Mouse (Mus musculus): ENCODE measurements around the gene Cpne5. TPM values are rescaled to one million over a fixed set of nuclear protein-coding genes. Genes with fewer than 3 reads are reported as not detected.
A peak's percentile ranks its signal among the peaks of the same experiment; 100 is the strongest.

Cpne5 gene
- polyA plus RNA-seq, 1 experiment from 2014 or later = 9.4 TPM

GRCm38 (mm10) chr17:29147773-29148172, 90.2 kb downstream of the Cpne5 start:
- H3K4me2 ChIP-seq = no peak overlapping the region
- H3K27ac ChIP-seq = no peak overlapping the region
- H3K27me3 ChIP-seq = no peaks in the 10 kb centered on the region
- H3K9ac ChIP-seq = no peak overlapping the region
- H3K9me3 ChIP-seq (replicated peaks) = 0 out of 2 replicates have a peak, but pooled peaks cover 4% of the 10 kb centered on the region
- H3K36me3 ChIP-seq = no peaks in the 10 kb centered on the region
- no peak overlapping the region for H3K4me3 ChIP-seq (replicated peaks)
- 83% methylated on average over 6 of the region's 6 CpGs for WGBS
- H3K4me1 ChIP-seq = peaks cover 8% of the 10 kb centered on the region; the same call in 1 of the 2 replicates
- ATAC-seq (replicated peaks; ENCODE audit: low FRiP score) = no peak

- WGBS = 77% methylated on average over 14 of the region's 14 CpGs
- Histone ChIP-seq H3K27ac (no peak overlapping the region), H3K4me1 (peaks cover 8% of the 10 kb centered on the region; the same call in 1 of the 2 replicates), H3K27me3 (no peaks in the 10 kb centered on the region), H3K9me3 (replicated peaks) (0 out of 2 replicates have a peak, but pooled peaks cover 4% of the 10 kb centered on the region), H3K36me3 (no peaks in the 10 kb centered on the region), H3K4me2 (no peak overlapping the region), H3K4me3 (replicated peaks) (no peak overlapping the region), H3K9ac (no peak overlapping the region)
- ATAC-seq (replicated peaks; ENCODE audit: low FRiP score) = no peak
These were observed 90.7 kb downstream of the Cpne5 start for GRCm38 (mm10) chr17:29147273-29147672.

- no peak overlapping the region for H3K27ac ChIP-seq
- no peak for ATAC-seq (replicated peaks; ENCODE audit: low FRiP score)
- no peak overlapping the region for H3K4me2 ChIP-seq
These were observed 92.9 kb downstream of the Cpne5 start for GRCm38 (mm10) chr17:29145101-29145500.

GRCm38 (mm10) chr17:29143266-29143665, 94.7 kb downstream of the Cpne5 start:
- no peaks in the 10 kb centered on the region for H3K36me3 ChIP-seq
- H3K27me3 ChIP-seq = no peaks in the 10 kb centered on the region
- no peak overlapping the region for H3K4me3 ChIP-seq (replicated peaks)
- H3K9me3 ChIP-seq (replicated peaks) = 0 out of 2 replicates have a peak, but pooled peaks cover 4% of the 10 kb centered on the region
- no peak overlapping the region for H3K9ac ChIP-seq
- no peak overlapping the region for H3K27ac ChIP-seq
- ATAC-seq (replicated peaks; ENCODE audit: low FRiP score) = no peak
- WGBS = 64% methylated on average over 8 of the region's 8 CpGs
- peaks cover 6% of the 10 kb centered on the region; the same call in 1 of the 2 replicates for H3K4me1 ChIP-seq
- no peak overlapping the region for H3K4me2 ChIP-seq

More at GRCm38 (mm10) chr17:29145101-29145500, 92.9 kb downstream of the Cpne5 start:
- Histone ChIP-seq H3K9me3 (replicated peaks) (0 out of 2 replicates have a peak, but pooled peaks cover 4% of the 10 kb centered on the region), H3K4me3 (replicated peaks) (no peak overlapping the region), H3K27me3 (no peaks in the 10 kb centered on the region), H3K9ac (no peak overlapping the region), H3K4me1 (peaks cover 8% of the 10 kb centered on the region; the same call in 1 of the 2 replicates), H3K36me3 (no peaks in the 10 kb centered on the region)
- 88% methylated on average over 12 of the region's 12 CpGs for WGBS

- Histone ChIP-seq H3K4me2 (no peak overlapping the region), H3K27ac (no peak overlapping the region), H3K4me1 (no peaks in the 10 kb centered on the region), H3K4me3 (replicated peaks) (no peak overlapping the region), H3K27me3 (no peaks in the 10 kb centered on the region), H3K36me3 (no peaks in the 10 kb centered on the region), H3K9ac (no peak overlapping the region), H3K9me3 (replicated peaks) (0 out of 2 replicates have a peak, but pooled peaks cover 4% of the 10 kb centered on the region)
- WGBS = 86% methylated on average over 3 of the region's 3 CpGs
- ATAC-seq (replicated peaks; ENCODE audit: low FRiP score) = no peak
These were observed 96.4 kb downstream of the Cpne5 start for GRCm38 (mm10) chr17:29141577-29141976.

GRCm38 (mm10) chr17:29137906-29138305, 100.1 kb downstream of the Cpne5 start:
- Histone ChIP-seq H3K4me1 (peaks cover 5% of the 10 kb centered on the region; the same call in 1 of the 2 replicates), H3K36me3 (no peaks in the 10 kb centered on the region), H3K4me2 (no peak overlapping the region), H3K9ac (no peak overlapping the region), H3K27ac (no peak overlapping the region), H3K4me3 (replicated peaks) (no peak overlapping the region), H3K27me3 (no peaks in the 10 kb centered on the region), H3K9me3 (replicated peaks) (no peaks in the 10 kb centered on the region)
- no peak for ATAC-seq (replicated peaks; ENCODE audit: low FRiP score)
- WGBS = 85% methylated on average over 7 of the region's 7 CpGs

GRCm38 (mm10) chr17:29136236-29136635, 101.7 kb downstream of the Cpne5 start:
- peaks cover 5% of the 10 kb centered on the region; the same call in 1 of the 2 replicates for H3K4me1 ChIP-seq
- no peak overlapping the region for H3K4me3 ChIP-seq (replicated peaks)
- H3K27me3 ChIP-seq = no peaks in the 10 kb centered on the region
- H3K4me2 ChIP-seq = no peak overlapping the region
- no peak overlapping the region for H3K27ac ChIP-seq
- no peak for ATAC-seq (replicated peaks; ENCODE audit: low FRiP score)
- H3K9me3 ChIP-seq (replicated peaks) = no peaks in the 10 kb centered on the region
- H3K36me3 ChIP-seq = no peaks in the 10 kb centered on the region
- 55% methylated on average over 6 of the region's 6 CpGs for WGBS
- no peak overlapping the region for H3K9ac ChIP-seq

- Histone ChIP-seq H3K4me1 (peaks cover 5% of the 10 kb centered on the region; the same call in 1 of the 2 replicates), H3K9me3 (replicated peaks) (no peaks in the 10 kb centered on the region), H3K4me2 (no peak overlapping the region), H3K9ac (no peak overlapping the region), H3K27me3 (no peaks in the 10 kb centered on the region), H3K4me3 (replicated peaks) (no peak overlapping the region), H3K27ac (no peak overlapping the region), H3K36me3 (no peaks in the 10 kb centered on the region)
- no peak for ATAC-seq (replicated peaks; ENCODE audit: low FRiP score)
- 74% methylated on average over 5 of the region's 5 CpGs for WGBS
These were observed 102.9 kb downstream of the Cpne5 start for GRCm38 (mm10) chr17:29135066-29135465.

- H3K4me3 ChIP-seq (replicated peaks) = no peak overlapping the region
- 54% methylated on average over 5 of the region's 5 CpGs for WGBS
- no peaks in the 10 kb centered on the region for H3K9me3 ChIP-seq (replicated peaks)
- ATAC-seq (replicated peaks; ENCODE audit: low FRiP score) = no peak
- H3K4me2 ChIP-seq = no peak overlapping the region
- no peak overlapping the region for H3K27ac ChIP-seq
- no peaks in the 10 kb centered on the region for H3K27me3 ChIP-seq
- H3K9ac ChIP-seq = no peak overlapping the region
- peaks cover 4% of the 10 kb centered on the region; the same call in 1 of the 2 replicates for H3K4me1 ChIP-seq
- no peaks in the 10 kb centered on the region for H3K36me3 ChIP-seq
These were observed 108.6 kb downstream of the Cpne5 start for GRCm38 (mm10) chr17:29129341-29129740.

GRCm38 (mm10) chr17:29126561-29126960, 111.4 kb downstream of the Cpne5 start:
- WGBS = 97% methylated on average over 3 of the region's 3 CpGs
- Histone ChIP-seq H3K9me3 (replicated peaks) (no peaks in the 10 kb centered on the region), H3K9ac (no peak overlapping the region), H3K4me2 (no peak overlapping the region), H3K27ac (no peak overlapping the region), H3K36me3 (no peaks in the 10 kb centered on the region), H3K27me3 (no peaks in the 10 kb centered on the region), H3K4me3 (replicated peaks) (no peak overlapping the region), H3K4me1 (peaks cover 17% of the 10 kb centered on the region)
- ATAC-seq (replicated peaks; ENCODE audit: low FRiP score) = no peak

GRCm38 (mm10) chr17:29123578-29124174, 114.3 kb downstream of the Cpne5 start:
- ATAC-seq (replicated peaks; ENCODE audit: low FRiP score) = peak; percentile 91
- H3K4me1 ChIP-seq = peaks cover 17% of the 10 kb centered on the region
- H3K4me3 ChIP-seq (replicated peaks) = no peak overlapping the region
- no peak overlapping the region; the same call in 1 of the 2 replicates for H3K4me2 ChIP-seq
- no peaks in the 10 kb centered on the region for H3K36me3 ChIP-seq
- no peaks in the 10 kb centered on the region for H3K9me3 ChIP-seq (replicated peaks)
- H3K9ac ChIP-seq = no peak overlapping the region
- 43% methylated on average over 6 of the region's 6 CpGs for WGBS
- H3K27ac ChIP-seq = peak overlapping the region; percentile 79
- H3K27me3 ChIP-seq = no peaks in the 10 kb centered on the region

GRCm38 (mm10) chr17:29122817-29123216, 115.2 kb downstream of the Cpne5 start:
- Histone ChIP-seq H3K27ac (peak overlapping the region; percentile 79), H3K4me2 (no peak overlapping the region)

More at GRCm38 (mm10) chr17:29122817-29123216, 115.2 kb downstream of the Cpne5 start:
- peaks cover 17% of the 10 kb centered on the region for H3K4me1 ChIP-seq
- no peak overlapping the region for H3K9ac ChIP-seq
- no peak overlapping the region for H3K4me3 ChIP-seq (replicated peaks)
- H3K27me3 ChIP-seq = no peaks in the 10 kb centered on the region
- peak; percentile 49; the same call in 1 of the 2 replicates for ATAC-seq (replicated peaks; ENCODE audit: low FRiP score)
- WGBS = 51% methylated on average over 6 of the region's 6 CpGs
- no peaks in the 10 kb centered on the region for H3K36me3 ChIP-seq
- H3K9me3 ChIP-seq (replicated peaks) = no peaks in the 10 kb centered on the region
